Mouse (Mus musculus) urinary bladder, adult 18-20 months (tissue): ENCODE measurements around the gene Lrp5.
A peak's percentile ranks its signal among the peaks of the same experiment; 100 is the strongest.
"Not testable (repeated sequence)": the region's sequence is repeated elsewhere in the genome, so short reads cannot be mapped to it uniquely, and the experiment has no call there.

Source experiments
- DNase-seq, 2 experiments: peaks; one replicate each; pipeline ENCODE4 v3.0.0; 2022; ENCODE audit warnings: low spot score in 2 of 2, mixed read lengths in 2 of 2

Lrp5 gene

GRCm38 (mm10) chr19:3612534-3613273 lies 73.7 kb downstream of the Lrp5 start:
- DNase-seq = no peak

GRCm38 (mm10) chr19:3611730-3612129 lies 74.6 kb downstream of the Lrp5 start:
- no peak for DNase-seq

- DNase-seq = no peak
These were observed 75.5 kb downstream of the Lrp5 start for GRCm38 (mm10) chr19:3610886-3611285.

- DNase-seq = no peak
These were observed 76.5 kb downstream of the Lrp5 start for GRCm38 (mm10) chr19:3609826-3610225.

- DNase-seq = no peak
These were observed 92.0 kb downstream of the Lrp5 start for GRCm38 (mm10) chr19:3594316-3594715.

- DNase-seq = no peak
These were observed 92.8 kb downstream of the Lrp5 start for GRCm38 (mm10) chr19:3593379-3594055.

GRCm38 (mm10) chr19:3589968-3590367 lies 96.4 kb downstream of the Lrp5 start:
- no peak for DNase-seq

GRCm38 (mm10) chr19:3589547-3589946 lies 96.8 kb downstream of the Lrp5 start:
- DNase-seq = no peak

- DNase-seq = not testable (repeated sequence)
These were observed 98.6 kb downstream of the Lrp5 start for GRCm38 (mm10) chr19:3587729-3588128.

GRCm38 (mm10) chr19:3586540-3586939 lies 99.8 kb downstream of the Lrp5 start:
- peak; percentile 26 to 31 for DNase-seq

- no peak for DNase-seq
These were observed 100.3 kb downstream of the Lrp5 start for GRCm38 (mm10) chr19:3586026-3586425.

GRCm38 (mm10) chr19:3581326-3581725 lies 105.0 kb downstream of the Lrp5 start:
- peak in 1 of 2 experiments; percentile 30 for DNase-seq

- no peak for DNase-seq
These were observed 108.5 kb downstream of the Lrp5 start for GRCm38 (mm10) chr19:3577911-3578290.

- no peak for DNase-seq
These were observed 109.0 kb downstream of the Lrp5 start for GRCm38 (mm10) chr19:3577265-3577910.

- DNase-seq = no peak
These were observed 109.7 kb downstream of the Lrp5 start for GRCm38 (mm10) chr19:3576451-3577264.

- DNase-seq = peak; percentile 97 to 98
These were observed 110.6 kb downstream of the Lrp5 start, which contains the start of gene Ppp6r3 for GRCm38 (mm10) chr19:3575632-3576384. Gene Ppp6r3, minus strand, starts transcription at chr19:3575749.

- no peak for DNase-seq
These were observed 111.1 kb downstream of the Lrp5 start for GRCm38 (mm10) chr19:3575276-3575631.

GRCm38 (mm10) chr19:3574593-3575094 lies 111.7 kb downstream of the Lrp5 start:
- DNase-seq = no peak

GRCm38 (mm10) chr19:3564309-3564708 lies 122.1 kb downstream of the Lrp5 start:
- DNase-seq = no peak

GRCm38 (mm10) chr19:3562752-3563151 lies 123.6 kb downstream of the Lrp5 start:
- DNase-seq = no peak

GRCm38 (mm10) chr19:3562298-3562697 lies 124.1 kb downstream of the Lrp5 start:
- no peak for DNase-seq
